Mouse (Mus musculus): Measurements from ENCODE around the gene Gm4846.
"Not testable (repeated sequence)": the region's sequence is repeated elsewhere in the genome, so short reads cannot be mapped to it uniquely, and the experiment has no call there.

Gm4846 gene

GRCm38 (mm10) chr1:166497488-166497887 is at the start of gene Gm4846:
Gm4846 (minus strand) TSS chr1:166497588.
- in situ Hi-C loops (cut with MboI, MseI) = not testable (repeated sequence)

GRCm38 (mm10) chr1:166531521-166531920 is 34.1 kb upstream of the Gm4846 start:
- in situ Hi-C loops (cut with MboI, MseI) = not testable (repeated sequence)

GRCm38 (mm10) chr1:166524709-166525108 is 27.3 kb upstream of the Gm4846 start:
- in situ Hi-C loops (cut with MboI, MseI) = loop anchor here (25.0 kb wide), 1 partner anchor 988 kb away; no protein-coding TSS in a partner anchor

- in situ Hi-C loops (cut with MboI, MseI) = loop anchor here (25.0 kb wide), 1 partner anchor 993 kb away; no protein-coding TSS in a partner anchor
Measured at GRCm38 (mm10) chr1:166519626-166520025, 22.2 kb upstream of the Gm4846 start.

GRCm38 (mm10) chr1:166516556-166516955 is 19.2 kb upstream of the Gm4846 start:
- in situ Hi-C loops (cut with MboI, MseI) = loop anchor here (25.0 kb wide), 1 partner anchor 996 kb away; no protein-coding TSS in a partner anchor

GRCm38 (mm10) chr1:166504206-166504605 is 6.8 kb upstream of the Gm4846 start:
- in situ Hi-C loops (cut with MboI, MseI) = loop anchor here (25.0 kb wide), 1 partner anchor 1008 kb away; no protein-coding TSS in a partner anchor

- in situ Hi-C loops (cut with MboI, MseI) = no loop called here
Measured at GRCm38 (mm10) chr1:166479503-166479902, 17.9 kb downstream of the Gm4846 start.

GRCm38 (mm10) chr1:166467172-166467571 is 30.2 kb downstream of the Gm4846 start:
- in situ Hi-C loops (cut with MboI, MseI) = no loop called here

GRCm38 (mm10) chr1:166462544-166462943 is 34.8 kb downstream of the Gm4846 start:
- in situ Hi-C loops (cut with MboI, MseI) = no loop called here

GRCm38 (mm10) chr1:166441992-166442391 is 55.4 kb downstream of the Gm4846 start:
- in situ Hi-C loops (cut with MboI, MseI) = no loop called here

- in situ Hi-C loops (cut with MboI, MseI) = no loop called here
Measured at GRCm38 (mm10) chr1:166439426-166439825, 58.0 kb downstream of the Gm4846 start.
